Mouse (Mus musculus): ENCODE results near the gene Sh3glb2.

GRCm38 (mm10) chr2:30407778-30408177, 48.6 kb upstream of the Sh3glb2 start:
- TF ChIP-seq CTCF (IDR thresholded peaks at IDR 0.05; ENCODE audit: low read depth, low read length) (no peak), POLR2A (IDR thresholded peaks at IDR 0.05; ENCODE audit: insufficient read depth, low read length) (no peak)
